Mouse (Mus musculus): ENCODE results near the gene Ttc32. TPM values are rescaled to one million over a fixed set of nuclear protein-coding genes. Genes with fewer than 3 reads are reported as not detected.

Ttc32 gene
- polyA plus RNA-seq, 1 experiment, result 18.0 TPM

DNA sequence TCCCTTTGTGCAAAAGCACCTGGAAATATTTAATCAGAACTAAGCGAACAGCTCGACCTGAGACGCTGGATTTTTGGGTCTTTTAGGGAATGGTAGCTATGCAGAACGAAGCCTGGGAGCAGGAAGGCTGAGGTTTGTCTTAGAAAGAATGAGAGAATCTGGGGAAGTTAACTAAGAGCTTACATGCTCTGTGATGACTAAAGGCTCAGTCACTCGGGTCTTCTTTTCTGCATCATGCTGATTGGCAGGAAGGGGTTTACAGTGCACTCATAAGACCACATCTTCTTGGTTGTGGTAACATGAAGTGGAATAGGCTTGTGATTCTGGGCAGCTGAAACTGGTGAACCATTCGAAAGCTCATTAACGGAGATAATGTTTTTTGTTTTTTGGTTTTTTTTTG, 60.4 kb downstream of the Ttc32 start:
- H3K36me3 ChIP-seq (ENCODE audit: control insufficient read depth, insufficient read depth, low read length), result no peaks in the 10 kb centered on the region
- TF ChIP-seq CTCF (conservative IDR thresholded peaks at IDR 0.05; ENCODE audit: insufficient read depth, insufficient read length, low read depth, low read length) (no peak), POLR2A (IDR thresholded peaks at IDR 0.05; ENCODE audit: low read depth, low read length) (no peak)
- no peaks in the 10 kb centered on the region for H3K27me3 ChIP-seq (replicated peaks; ENCODE audit: control insufficient read depth, insufficient read depth, low read length)
- no peak for DNase-seq
- no peak overlapping the region for H3K4me3 ChIP-seq (ENCODE audit: insufficient read depth, low read depth, low read length)
- no peaks in the 10 kb centered on the region for H3K4me1 ChIP-seq (ENCODE audit: control insufficient read depth, insufficient read depth, low read length)
- 73% methylated on average over 7 of the region's 7 CpGs for WGBS
- H3K27ac ChIP-seq (ENCODE audit: insufficient read depth, low read depth, low read length), result no peak overlapping the region

Other genes with a start within 250 kb of the Ttc32 start
- gene Laptm4a, start 108.3 kb upstream of the Ttc32 start, polyA plus RNA-seq (2012; rRNA removed), result 256 and 291 TPM in 2 replicates
- not detected in 2 replicates for gene Matn3, start 82.1 kb upstream of the Ttc32 start, polyA plus RNA-seq (2012; rRNA removed)
- 5.3 and 6.0 TPM in 2 replicates for gene Wdr35, start 56.1 kb upstream of the Ttc32 start, polyA plus RNA-seq (2012; rRNA removed)

Measured in kidney, adult 2 months (tissue).